ENCODE assay signal across 12 mouse cellular contexts in the genomic region with DNA sequence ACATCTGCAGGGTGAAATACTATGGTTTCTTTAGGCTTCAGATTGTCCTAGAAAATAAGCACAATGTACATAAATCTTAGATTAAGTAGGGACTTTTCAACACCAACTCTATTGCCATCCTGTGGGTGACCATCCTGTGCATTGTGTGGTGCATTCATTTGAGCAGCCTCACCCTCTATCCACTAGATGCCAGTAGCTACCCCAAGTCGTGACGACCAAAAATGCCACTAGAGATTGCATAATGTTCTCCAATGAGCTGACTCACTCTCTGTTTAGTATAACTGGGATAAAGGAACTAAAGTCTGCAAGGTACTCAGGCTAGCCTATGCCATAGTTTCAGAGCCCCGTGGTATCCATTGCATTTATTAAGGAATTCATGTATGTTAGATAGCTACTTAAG.
DNase-seq lines count a peak whose midpoint lies in the region.
"Had no signal": no experiment of that assay in that cellular context is flagged by ENCODE, and none has a peak within 500 bp of the region (broad histone marks: within the 10 kb centered on the region; RNA-seq: fewer than 3 reads in every experiment).

No protein-coding gene starts in this region.

- DNase-seq in adrenal gland, adult (ENCODE audit: inconsistent age in 2 of 2, low spot score in 1 of 2), result peak; percentile 8 to 33
- no peak for DNase-seq in adrenal gland, adult 18-20 months (ENCODE audit: low spot score in 2 of 2)
- peak; percentile 70 for DNase-seq in heart, adult 11 months
- DNase-seq in heart, postnatal 4 days, result no peak
- DNase-seq in layer of hippocampus, adult 9-11 months, result peak; percentile 55
- DNase-seq in layer of hippocampus, adult 9-10 months (ENCODE audit: low spot score), result no peak
- peak; percentile 29 for DNase-seq in Muller cell, postnatal 12 days (ENCODE audit: inconsistent ontology term)
- DNase-seq in gastrocnemius, postnatal 10 days, result no peak
- DNase-seq: cerebellum, adult 18-20 months; gastrocnemius, postnatal 36 days; kidney, adult 8-10 months; thymus, postnatal 4 days had no signal

Comparison
In these comparisons a context has a peak if more than half of its experiments do, and no peak if none do; other contexts are left out.
1. DNase-seq: peak in adrenal gland, adult (2 of 2), heart, adult 11 months (single experiment), layer of hippocampus, adult 9-11 months (single experiment) and Muller cell, postnatal 12 days (single experiment); none in adrenal gland, adult 18-20 months (0 of 2), heart, postnatal 4 days (single experiment), layer of hippocampus, adult 9-10 months (single experiment) and gastrocnemius, postnatal 10 days (single experiment).